Mouse (Mus musculus) right cerebral cortex, adult 2 months (tissue): Measurements from ENCODE around the gene Nfx1.
"Not testable (repeated sequence)": the region's sequence is repeated elsewhere in the genome, so short reads cannot be mapped to it uniquely, and the experiment has no call there.

ENCODE experiments used
- DNase-seq, 2 experiments: peaks; one replicate each; pipeline ENCODE4 v3.0.0; 2021 to 2022; ENCODE audit warnings: low spot score in 2 of 2

Nfx1 gene

DNA sequence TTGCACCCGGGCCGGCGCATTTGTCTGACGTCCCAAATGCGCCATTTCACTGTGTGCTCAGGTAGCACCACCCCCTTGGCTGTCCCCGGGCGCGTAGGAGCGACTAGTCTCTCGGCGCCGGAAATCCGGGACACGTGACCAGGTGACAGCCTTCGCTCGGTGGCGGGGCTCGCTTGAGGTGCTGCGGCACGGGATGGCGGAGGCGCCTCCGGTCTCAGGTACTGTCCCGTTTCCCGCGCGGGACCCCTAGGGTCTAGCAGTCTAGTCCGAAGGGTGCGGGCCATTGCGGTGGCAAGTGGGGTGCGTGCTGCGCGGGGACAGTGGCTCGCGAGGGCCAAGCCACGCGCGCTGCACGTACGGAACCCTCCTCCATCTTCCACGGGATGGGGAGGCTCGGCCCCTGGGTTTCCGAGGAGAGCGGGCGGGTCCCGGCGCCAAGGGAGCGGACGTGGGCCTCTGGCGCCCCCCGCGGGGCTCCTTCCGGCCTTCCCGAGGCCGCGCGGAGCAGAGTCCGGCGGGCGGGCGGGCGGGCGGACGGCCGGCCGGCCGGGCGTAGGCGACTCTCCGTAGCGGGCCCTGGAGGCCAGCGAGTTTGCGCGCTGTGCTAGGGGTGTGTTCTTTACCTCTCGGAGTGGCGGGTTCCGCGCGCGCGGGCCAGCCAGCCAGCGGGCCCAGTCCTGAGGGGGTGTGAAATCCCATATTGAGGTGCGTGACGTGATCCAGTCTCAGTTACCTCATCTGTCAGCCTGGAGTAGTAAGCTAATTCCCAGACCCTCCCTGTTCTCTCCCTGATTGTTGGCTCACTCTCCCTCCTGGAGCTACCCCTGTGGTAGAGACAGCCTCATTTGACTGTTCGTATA is at the start of gene Nfx1:
Gene Nfx1 (plus strand): TSS at position 65 of the 860 bp plus-strand sequence.
- DNase-seq, result peak; percentile 96 to 98

DNA sequence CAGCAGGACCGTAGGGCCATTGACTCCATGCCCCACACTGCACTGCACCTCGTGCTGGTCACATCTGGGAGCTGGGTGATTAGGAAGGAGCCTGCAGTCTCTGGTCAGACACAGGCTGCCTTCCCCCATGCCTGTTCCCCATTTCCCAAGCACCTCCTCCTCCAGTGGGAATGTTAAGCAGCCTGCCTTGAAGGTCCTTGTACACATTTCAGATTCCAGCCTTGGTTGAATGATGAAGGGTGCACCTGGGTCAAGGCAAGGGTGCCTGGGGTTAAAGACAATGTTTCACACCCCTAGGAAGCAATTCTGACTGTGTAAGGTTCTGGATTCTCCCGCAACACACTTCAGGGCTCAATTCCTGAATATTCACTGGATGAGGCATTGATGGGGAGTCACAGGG is 49.4 kb upstream of the Nfx1 start:
- DNase-seq, result no peak

DNA sequence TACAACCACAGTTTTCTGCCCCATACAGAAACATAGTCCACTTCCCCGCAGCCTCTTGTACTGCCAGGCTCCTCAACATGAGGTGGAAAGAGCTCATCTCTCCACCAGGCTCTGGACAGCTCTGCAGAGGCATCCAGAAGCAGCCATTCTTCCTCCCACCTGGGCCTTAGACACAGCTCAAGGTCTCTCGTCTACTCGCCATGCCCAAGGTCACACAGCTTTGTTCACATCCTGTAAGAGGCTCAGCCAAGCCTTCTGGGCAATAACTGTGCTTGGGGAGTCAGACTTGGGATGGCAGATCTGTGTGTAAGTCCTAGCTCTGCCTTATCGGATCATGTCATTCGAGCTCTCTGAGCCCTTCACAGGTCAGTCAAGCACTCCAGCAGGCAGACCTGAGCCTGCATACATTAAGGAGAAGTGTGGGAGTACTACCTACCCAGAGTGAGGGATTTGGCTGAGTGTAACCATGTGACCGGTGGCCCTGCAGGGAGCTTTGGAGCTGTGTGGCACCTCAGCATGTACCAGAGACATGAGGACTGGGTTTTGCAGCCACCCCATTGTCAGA is 47.5 kb upstream of the Nfx1 start:
- DNase-seq, result no peak

DNA sequence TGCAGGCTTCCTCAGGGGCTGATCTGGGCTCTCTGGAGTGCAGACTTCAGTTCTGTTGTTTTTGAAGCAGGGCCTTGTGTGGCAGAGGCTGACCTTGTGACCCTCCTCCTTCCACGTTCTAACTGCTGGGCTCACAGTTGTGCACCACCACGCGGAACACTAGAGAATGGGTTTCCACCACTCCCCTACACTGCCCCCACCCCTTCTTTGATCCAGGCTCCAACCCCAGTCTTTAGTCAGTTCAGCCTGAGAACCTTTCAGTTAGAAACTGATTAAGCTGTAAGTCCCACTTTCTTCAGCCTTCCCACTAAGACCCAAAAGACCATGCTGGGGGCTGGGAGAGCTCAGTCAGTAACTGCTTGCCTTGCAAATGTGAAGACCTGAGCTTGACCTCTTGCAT is 45.1 kb upstream of the Nfx1 start:
- DNase-seq, result no peak

DNA sequence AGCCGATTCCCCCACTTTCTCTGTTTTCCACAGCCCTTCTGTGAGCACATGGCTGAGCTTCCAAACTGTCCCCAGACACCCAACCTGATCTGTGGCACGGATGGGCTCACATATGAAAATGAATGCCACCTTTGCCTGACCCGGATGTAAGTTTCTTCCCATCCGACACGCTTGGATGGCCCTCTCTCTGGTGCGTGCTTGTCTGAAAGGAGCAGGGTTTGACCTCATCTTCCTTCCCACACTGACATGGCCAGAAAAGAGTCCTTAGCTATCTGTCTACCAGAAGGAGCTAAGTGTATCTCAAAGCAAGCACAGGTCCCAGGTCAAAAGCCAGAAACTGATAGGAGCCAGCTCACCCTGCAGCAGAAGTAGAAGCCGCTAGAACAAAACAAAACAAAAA is 41.7 kb upstream of the Nfx1 start:
- DNase-seq, result no peak

DNA sequence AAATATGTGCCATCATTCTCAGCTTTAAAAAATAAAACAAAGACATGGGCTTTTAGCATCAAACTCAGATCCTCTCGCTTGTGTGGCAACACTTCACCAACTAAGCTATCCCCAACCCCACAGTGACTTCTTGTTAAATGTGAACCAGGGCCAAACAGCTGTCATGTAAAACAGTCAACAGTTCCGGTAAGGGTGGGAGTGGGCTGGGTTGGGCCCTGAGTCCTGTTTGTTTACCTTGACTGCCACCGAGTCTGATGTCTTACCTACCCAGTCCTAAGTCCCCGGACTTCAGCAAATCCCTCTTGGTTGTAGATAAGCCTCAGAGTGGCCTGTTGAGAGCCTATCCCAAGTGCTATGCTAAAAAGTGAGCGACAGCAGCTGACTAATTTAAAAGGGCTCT is 37.0 kb upstream of the Nfx1 start:
- DNase-seq, result no peak

DNA sequence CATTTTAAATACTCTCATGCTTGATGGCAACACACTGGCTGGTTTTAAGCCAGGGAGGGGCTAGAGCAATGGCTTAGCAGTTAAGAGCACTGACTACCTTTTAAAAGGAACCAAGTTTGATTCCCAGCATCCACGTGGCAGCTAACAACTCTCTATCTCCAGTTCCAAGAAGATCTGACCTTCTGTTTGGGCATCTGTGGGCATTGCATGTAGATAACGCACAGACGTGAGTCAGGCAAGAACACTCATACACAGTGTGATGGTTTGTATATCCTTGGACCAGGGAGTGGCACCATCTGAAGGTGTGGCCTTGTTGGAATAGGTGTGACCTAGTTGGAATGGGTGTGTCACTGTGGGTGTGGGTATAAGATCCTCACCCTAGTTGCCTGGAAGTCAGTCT is 36.3 kb upstream of the Nfx1 start:
- DNase-seq, result not testable (repeated sequence)

DNA sequence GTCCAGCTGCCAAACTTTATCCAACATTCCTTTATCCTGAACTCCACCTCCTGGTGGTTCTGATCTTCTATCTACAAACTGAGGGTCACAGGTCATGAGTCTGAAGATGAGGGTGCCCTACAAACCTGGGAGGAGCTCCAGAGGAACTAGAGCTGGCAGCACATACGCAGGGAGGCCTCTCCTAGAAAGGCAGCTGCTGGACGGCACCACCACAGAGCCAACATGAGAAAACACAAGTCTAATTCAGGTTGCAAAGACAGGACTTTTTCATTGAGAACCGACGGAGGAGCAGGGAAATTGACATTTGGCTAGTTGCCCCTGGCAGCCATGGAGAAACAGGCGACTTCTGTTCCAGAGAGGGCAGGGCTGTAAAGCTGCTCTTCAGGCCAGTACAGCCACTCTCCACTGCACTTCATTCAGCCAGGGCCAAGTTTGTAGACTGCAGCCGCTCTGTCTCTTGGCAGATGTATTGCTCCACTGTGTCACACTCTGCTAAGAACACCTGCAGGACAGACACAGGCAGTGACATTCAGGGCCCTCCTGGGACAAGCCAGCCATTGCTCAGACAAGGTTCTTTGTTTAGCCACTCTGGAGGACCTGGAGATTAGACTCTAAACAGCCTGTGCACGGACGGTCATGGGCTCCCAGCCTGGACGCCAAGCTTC is 34.4 kb upstream of the Nfx1 start:
- DNase-seq, result peak in 1 of 2 experiments; percentile 51

DNA sequence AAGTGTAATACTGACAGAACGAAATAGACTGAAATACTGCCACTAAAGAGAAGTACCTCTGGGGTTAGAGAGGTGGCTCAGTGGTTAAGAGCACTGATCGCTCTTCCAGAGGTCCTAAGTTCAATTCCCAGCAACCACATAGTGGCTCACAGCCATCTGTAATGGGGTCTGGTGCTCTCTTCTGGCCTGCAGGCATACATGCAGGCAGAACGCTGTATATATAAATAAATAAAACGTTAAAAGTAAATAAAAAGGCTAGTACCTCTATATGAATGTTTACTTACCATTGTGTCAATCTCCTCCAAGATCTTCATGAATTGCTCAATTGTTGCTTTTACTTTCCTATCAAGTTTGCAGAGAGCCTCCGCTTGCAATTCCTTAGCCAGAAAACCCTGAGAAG is 31.9 kb upstream of the Nfx1 start:
- DNase-seq, result no peak

DNA sequence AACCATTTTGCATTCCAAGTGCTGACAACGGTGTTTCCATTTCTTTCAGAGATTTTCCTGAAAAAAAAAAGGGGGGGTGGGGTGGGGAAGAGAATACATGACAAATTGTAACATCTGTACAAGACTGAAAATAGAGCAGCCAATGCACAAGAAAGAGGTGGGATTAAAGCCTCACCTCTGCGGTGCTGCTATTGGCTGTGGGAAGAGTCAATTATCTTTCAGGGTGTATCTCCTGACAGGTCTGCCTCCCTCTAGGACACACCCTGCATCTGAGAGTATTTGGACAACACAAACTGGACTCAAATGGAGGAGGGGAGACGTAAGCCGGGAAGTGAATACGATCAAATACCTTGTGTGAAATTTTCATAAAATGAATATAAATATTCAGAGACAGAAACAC is 27.1 kb upstream of the Nfx1 start:
- no peak for DNase-seq

DNA sequence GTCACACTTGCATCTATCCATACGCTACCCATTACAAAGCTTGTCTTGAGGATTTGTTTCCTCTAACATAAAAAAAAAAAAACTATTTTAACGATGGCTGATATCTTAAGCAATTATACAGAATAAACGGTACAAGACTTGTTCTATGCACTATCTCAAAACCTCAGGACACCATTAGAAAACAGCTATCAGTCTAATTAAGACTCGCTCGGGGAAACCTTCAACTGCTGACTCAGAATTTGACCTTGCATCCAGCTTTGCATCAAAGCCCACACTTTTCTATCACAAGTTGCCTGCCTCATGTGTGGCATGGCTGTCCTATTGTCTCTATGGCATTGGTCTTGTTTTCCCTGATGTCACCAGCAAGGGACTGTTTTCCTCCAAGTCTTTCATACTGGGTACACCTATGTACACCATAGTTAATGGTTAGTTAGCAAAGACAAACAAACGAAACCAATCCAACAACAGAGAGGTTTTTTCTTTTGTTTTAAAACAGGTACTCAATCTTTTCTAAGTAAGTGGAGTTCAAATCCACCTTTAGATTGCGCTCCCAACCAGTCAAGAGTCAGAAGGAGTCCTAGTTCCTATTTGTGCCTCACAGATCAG is 24.1 kb upstream of the Nfx1 start:
- no peak for DNase-seq

DNA sequence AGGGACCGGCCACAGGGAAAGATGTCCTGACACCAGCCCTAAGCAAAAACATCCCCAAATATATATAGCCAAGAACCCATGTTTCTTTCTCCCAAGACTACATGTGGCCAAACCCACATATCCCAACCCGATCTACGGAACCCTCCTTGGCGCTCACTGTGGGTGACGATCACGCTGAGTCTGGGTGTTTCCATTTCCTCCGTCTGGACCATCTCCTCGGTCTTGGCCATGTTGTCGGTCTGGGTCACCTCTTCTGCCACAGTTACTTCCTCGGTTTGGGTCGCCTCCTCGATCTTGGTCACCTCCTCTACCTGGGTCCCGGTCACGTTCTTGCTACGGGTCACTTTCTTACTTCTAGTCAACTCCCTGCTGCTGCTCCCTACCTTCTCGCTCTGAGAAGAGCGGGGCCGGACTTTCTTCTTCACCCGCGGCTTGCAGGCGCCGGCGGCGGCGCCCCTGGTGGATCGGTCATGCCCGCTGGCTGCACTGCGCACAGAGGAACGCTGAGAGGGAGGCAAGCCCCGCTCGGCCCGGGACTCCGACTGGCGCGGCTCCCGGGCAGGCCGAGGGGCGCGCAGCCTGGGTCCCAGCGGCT is 23.0 kb upstream of the Nfx1 start:
- DNase-seq, result no peak

DNA sequence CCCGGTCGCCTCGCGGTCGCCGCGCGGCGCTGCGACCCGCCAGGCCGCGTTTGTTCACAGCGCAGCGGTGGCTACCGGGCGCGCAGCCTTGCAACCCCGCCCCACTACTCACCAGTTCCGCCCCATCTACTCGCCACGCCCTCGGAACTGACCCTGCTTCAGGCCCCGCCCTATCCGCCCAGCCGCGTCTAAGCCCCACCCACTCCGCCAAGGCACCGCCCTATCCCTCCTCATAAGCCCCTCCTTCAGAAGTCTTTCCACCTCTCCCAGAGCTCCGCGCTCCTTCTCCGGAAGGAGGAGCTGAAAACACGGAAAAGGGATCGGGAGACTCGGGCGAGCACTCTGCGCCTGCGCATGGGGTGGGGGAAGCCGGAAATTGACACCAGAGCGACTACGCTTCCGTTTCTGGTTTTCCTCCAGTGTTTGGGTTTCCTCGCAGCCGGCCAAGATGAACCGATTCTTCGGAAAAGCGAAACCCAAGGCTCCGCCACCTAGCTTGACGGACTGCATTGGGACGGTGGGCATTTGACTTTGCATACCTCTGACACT is 22.5 kb upstream of the Nfx1 start, which contains the start of the genes Bag1 and Chmp5:
Gene Bag1 (minus strand): TSS at position 135 of the 549 bp plus-strand sequence.
Gene Chmp5 (plus strand): TSS at position 248 of the 549 bp plus-strand sequence.
- DNase-seq, result peak; percentile 96 to 97

DNA sequence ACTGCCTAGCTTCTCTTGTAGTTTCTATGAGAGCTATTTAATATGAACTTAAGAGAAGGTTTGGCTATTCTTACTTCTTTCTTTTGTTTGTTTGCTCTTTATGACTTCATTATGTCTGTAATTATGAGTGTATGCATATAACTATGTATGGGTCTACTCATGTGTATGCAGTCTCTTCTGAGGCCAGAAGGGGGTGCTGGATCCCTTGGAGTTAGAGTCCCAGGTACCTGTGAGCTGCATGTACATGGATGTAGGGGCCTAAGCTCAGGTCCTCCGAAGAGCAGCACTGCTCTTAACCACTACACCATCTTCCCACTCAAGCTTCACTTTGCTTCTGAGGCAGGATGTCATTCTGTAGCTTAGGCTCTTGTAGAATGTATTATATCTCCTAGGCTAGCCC is 17.2 kb upstream of the Nfx1 start:
- DNase-seq, result no peak

DNA sequence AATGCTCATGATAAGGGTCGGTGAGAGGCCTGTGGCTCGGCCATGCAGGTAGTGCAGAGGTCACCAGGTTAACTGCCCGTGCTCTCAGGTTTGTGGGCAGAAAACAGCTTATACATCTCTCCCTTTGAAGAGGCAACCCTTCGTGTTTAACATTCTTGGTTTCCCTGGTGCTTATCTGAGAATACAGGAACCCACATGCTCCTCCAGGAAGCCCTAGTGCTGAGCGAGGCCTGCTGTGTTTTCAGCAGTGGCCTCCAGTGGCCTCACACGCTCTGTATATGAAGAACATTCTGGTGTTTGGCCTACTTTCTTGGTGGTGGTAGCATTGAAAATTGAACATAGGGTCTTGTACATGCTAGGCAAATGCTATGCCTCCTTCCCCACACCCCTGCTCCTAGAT is 14.8 kb upstream of the Nfx1 start:
- no peak for DNase-seq

DNA sequence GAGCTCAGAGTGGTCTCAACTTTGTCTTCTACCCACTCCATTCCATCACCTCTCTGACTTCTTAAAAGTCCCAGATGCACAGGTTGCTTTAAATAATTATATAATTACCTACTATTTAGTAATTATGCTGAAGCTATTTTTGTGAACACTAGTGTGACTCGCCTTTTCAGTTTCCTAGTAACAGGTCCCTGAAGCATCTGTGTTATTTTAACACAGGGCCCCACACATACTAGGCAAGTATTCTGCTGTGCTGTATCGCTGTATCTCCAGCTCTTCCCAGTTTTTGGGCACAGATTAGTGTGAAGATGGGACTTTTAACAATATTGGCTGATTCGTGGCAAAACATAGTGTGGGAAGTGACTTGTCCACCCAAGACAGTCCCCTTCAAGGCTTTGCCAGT is 7.2 kb upstream of the Nfx1 start:
- no peak for DNase-seq

DNA sequence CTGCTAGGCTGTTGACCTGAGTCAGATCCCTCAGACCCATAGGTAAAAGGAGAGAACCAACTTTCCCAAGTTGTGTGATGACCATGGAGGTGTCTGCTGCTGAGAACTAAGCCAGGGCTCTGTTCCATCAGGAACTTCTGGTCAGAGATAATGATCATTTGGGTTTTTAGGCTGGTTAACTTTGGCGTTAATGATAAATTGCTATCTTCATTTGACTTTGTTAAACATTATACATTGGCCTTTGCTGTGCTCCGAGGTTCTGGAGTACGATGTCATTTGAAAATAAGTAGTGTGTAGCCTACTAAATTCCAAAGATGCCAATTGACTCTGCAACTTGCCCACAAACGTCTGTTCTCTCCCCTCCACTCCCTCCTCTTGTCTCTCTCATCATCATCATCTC is 1.5 kb upstream of the Nfx1 start:
- no peak for DNase-seq

DNA sequence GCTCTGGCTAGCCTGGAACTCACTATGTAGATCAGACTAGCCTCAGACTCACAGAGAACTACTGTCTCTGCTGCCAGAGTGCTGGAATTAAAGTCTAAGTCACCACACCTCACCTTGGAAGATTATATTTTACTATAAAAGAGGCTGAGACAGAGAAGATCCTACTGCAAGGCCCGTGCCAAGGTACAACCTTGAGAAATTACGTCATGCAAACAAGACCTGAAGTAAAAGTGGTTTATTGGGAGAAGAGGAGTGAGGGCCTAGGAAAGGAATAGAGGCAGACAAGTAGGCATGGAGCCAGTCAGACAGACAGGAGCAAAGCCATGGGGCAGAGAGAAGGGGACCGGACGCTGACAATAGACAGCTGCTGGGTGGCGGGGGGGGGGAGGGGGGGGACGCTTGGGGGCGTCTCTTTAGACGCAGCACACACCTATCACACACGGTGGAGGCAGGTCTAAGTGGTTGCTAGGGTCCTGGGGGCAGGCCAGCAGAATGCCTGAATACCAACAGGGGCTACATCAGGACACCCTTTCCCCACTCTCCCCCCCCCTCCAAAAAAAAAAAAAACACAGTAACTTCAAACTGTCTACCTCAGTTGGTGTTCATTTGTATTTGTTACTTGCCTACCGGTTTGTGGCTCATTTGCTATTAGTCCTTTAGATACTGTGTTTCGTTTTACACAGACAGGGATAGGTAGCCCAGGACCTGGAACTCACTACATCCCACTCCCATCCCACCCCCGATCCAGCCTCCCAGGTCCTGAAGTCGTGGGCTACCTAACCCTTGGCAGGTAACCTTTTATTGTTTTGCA is 720 bp upstream of the Nfx1 start:
- DNase-seq, result no peak

DNA sequence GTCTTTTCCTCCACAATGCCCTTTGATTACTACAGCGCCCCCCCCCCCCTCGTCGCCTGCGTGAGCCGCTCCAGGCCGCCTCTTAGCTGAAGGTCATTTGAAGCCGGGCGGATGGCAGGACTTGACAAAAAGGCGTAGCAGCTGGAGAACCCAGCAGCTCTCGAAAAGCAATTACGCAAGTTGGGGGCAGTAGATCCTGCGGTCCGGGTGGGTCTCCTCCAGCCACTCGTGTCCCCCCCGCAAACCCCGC is 189 bp upstream of the Nfx1 start:
- DNase-seq, result no peak

DNA sequence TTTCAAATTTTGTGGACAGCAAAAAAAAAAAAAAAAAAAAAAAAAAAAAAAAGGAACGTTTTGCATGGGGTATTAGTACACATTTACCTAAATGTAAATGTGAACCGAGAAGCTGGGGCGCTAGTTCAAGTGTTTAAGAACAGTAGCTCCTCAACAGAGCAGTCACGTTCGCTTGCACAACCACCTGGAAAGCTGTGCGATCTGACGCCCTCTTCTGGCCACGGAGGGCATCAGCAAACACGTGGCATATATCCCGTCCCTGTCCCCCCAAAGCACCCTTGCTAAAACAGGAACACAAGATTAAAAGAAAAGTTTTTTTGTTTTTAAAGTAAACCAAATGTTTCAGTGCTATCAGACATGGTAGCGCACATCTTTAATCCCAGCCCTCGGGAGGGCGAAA is 1.0 kb downstream of the Nfx1 start:
- DNase-seq, result no peak

DNA sequence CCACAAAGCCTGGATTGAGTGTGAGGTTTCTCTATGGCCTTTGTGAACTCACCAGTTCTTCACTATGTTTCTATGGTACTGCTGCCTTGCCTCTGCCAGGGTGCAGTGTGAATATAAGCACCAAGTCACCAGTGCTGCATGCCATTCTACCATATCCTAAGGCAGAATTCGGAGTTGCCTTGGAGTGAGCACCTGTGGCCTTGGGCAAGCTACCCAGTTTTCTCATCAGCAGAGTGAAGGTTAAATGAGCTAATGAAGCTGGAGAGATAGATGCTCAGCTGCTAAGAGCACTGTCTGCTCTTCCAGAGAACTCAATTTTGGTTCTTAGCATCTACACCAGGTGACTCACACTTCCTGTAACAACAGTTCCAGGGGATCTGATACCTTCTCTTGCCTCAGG is 3.3 kb downstream of the Nfx1 start:
- no peak for DNase-seq
